Mouse (Mus musculus) MEL (cell line): Measurements from ENCODE around the gene Tspan2.

Source experiments
- CHD2 ChIP-seq: IDR thresholded peaks from 2 replicates; pipeline ENCODE4 v1.6.1; 2011; ENCODE audit warnings: low read length, improper control_type of control experiment
- CTCF ChIP-seq, 3 experiments: IDR thresholded peaks in 2 of 3; conservative IDR thresholded peaks in 1 of 3; 2 replicates each; pipeline ENCODE4 v1.5.1; 2011 to 2012; ENCODE audit warnings: low read length in 3 of 3, low read depth in 2 of 3, mild to moderate bottlenecking in 2 of 3, improper control_type of control experiment in 1 of 3, inconsistent platforms in 1 of 3, mixed read lengths in 1 of 3, moderate library complexity in 1 of 3; ENCODE audit not compliant: control insufficient read depth in 1 of 3, insufficient read depth in 1 of 3, poor library complexity in 1 of 3, severe bottlenecking in 1 of 3
- EP300 ChIP-seq, 2 experiments: IDR thresholded peaks; 2 replicates each; pipeline ENCODE4 v1.6.1; 2011; ENCODE audit warnings: improper control_type of control experiment in 2 of 2, low read length in 2 of 2, low read depth in 1 of 2, mild to moderate bottlenecking in 1 of 2
- MAX ChIP-seq: IDR thresholded peaks from 2 replicates; pipeline ENCODE4 v1.6.1; 2011; ENCODE audit warnings: low read length, improper control_type of control experiment
- MAZ ChIP-seq: IDR thresholded peaks from 2 replicates; pipeline ENCODE4 v1.6.1; 2012; ENCODE audit warnings: low read depth, mild to moderate bottlenecking, inconsistent platforms, low read length, improper control_type of control experiment
- NRF1 ChIP-seq: IDR thresholded peaks from 2 replicates; pipeline ENCODE4 v1.6.1; 2014; ENCODE audit warnings: low read depth, mild to moderate bottlenecking, inconsistent platforms, low read length, improper control_type of control experiment, moderate library complexity; ENCODE audit not compliant: poor library complexity, insufficient read depth, severe bottlenecking
- POLR2A ChIP-seq, 2 experiments: IDR thresholded peaks; 2 replicates each; pipeline ENCODE4 v1.6.1; 2011 to 2012; ENCODE audit warnings: low read length in 2 of 2, mild to moderate bottlenecking in 2 of 2, control low read depth in 1 of 2, improper control_type of control experiment in 1 of 2, low read depth in 1 of 2, moderate library complexity in 1 of 2; ENCODE audit not compliant: control insufficient read depth in 1 of 2, insufficient read depth in 1 of 2, poor library complexity in 1 of 2
- POLR2AphosphoS2 ChIP-seq: IDR thresholded peaks from 2 replicates; pipeline ENCODE4 v1.6.1; 2011; ENCODE audit warnings: low read length, improper control_type of control experiment
- RAD21 ChIP-seq: IDR thresholded peaks from 2 replicates; pipeline ENCODE4 v1.6.1; 2011; ENCODE audit warnings: mild to moderate bottlenecking, low read depth, low read length, improper control_type of control experiment
- SMC3 ChIP-seq: IDR thresholded peaks from 2 replicates; pipeline ENCODE4 v1.6.1; 2011; ENCODE audit warnings: low read depth, low read length, improper control_type of control experiment
- UBTF ChIP-seq: IDR thresholded peaks from 2 replicates; pipeline ENCODE4 v1.6.1; 2012; ENCODE audit warnings: low read depth, mild to moderate bottlenecking, inconsistent platforms, low read length, improper control_type of control experiment, moderate library complexity, borderline replicate concordance; ENCODE audit not compliant: insufficient read depth
- USF1 ChIP-seq: IDR thresholded peaks from 2 replicates; pipeline ENCODE4 v1.6.1; 2014; ENCODE audit warnings: low read depth, mild to moderate bottlenecking, inconsistent platforms, low read length, improper control_type of control experiment, moderate library complexity

GRCm38 (mm10) chr3:102738161-102738901 is 4.0 kb downstream of the Tspan2 start:
- no peak for TF ChIP-seq MAX
- no peak for TF ChIP-seq CTCF (IDR thresholded peaks at IDR 0.05 in 2 of 3, conservative IDR thresholded peaks at IDR 0.05 in 1 of 3; ENCODE audit: control insufficient read depth in 1 of 3, insufficient read depth in 1 of 3, low read depth in 2 of 3, low read length in 3 of 3, poor library complexity in 1 of 3, severe bottlenecking in 1 of 3)
- no peak for TF ChIP-seq POLR2A (IDR thresholded peaks at IDR 0.05; ENCODE audit: control insufficient read depth in 1 of 2, insufficient read depth in 1 of 2, low read depth in 1 of 2, low read length in 2 of 2, poor library complexity in 1 of 2)
- no peak for TF ChIP-seq SMC3
- no peak for TF ChIP-seq UBTF
- TF ChIP-seq NRF1 = no peak
- no peak for TF ChIP-seq MAZ
- no peak for TF ChIP-seq POLR2AphosphoS2
- TF ChIP-seq CHD2 = no peak
- no peak for TF ChIP-seq RAD21
- no peak for TF ChIP-seq EP300 (IDR thresholded peaks at IDR 0.05; ENCODE audit: low read depth in 1 of 2, low read length in 2 of 2)
- TF ChIP-seq USF1 = no peak
